ENCODE assay signal across 18 mouse cellular contexts in genomic region chr11:108249487-108249886, GRCm38 (mm10).
DNase-seq lines count a peak whose midpoint lies in the region; ATAC-seq lines count a peak whose summit lies in the region.
"Had no signal": no experiment of that assay in that cellular context is flagged by ENCODE, and none has a peak within 500 bp of the region (broad histone marks: within the 10 kb centered on the region; RNA-seq: fewer than 3 reads in every experiment).

No protein-coding gene starts in this region.

- no peaks in the 10 kb centered on the region for H3K27me3 ChIP-seq in forebrain, embryonic 14.5 days (replicated peaks; ENCODE audit: control insufficient read depth, insufficient read depth, low read length)
- no peaks in the 10 kb centered on the region for H3K27me3 ChIP-seq in forebrain, embryonic 13.5 days
- no peaks in the 10 kb centered on the region for H3K27me3 ChIP-seq in heart, embryonic 12.5 days (replicated peaks)
- H3K27me3 ChIP-seq: embryonic facial prominence, embryonic 12.5 days; intestine, embryonic 15.5 days; midbrain, embryonic 12.5 days had no signal

- no peak overlapping the region for H3K4me3 ChIP-seq in forebrain, embryonic 14.5 days (ENCODE audit: low read depth, low read length)
- H3K4me3 ChIP-seq in forebrain, embryonic 13.5 days: no peak overlapping the region
- H3K4me3 ChIP-seq in heart, embryonic 12.5 days: no peak overlapping the region
- H3K4me3 ChIP-seq: embryonic facial prominence, embryonic 12.5 days; hindbrain, embryonic 10.5 days; intestine, embryonic 15.5 days; midbrain, embryonic 12.5 days had no signal

- DNase-seq in forebrain, embryonic 14.5 days (ENCODE audit: low spot score): peak; percentile 42
- peak; percentile 56 for DNase-seq in thymus, postnatal 0 days (ENCODE audit: low spot score)
- no peak for DNase-seq in thymus, adult 18-20 months
- no peak for DNase-seq in adrenal gland, postnatal 25 days
- no peak for DNase-seq in layer of hippocampus, postnatal 10 days (ENCODE audit: low spot score in 2 of 2)
- DNase-seq: adrenal gland, postnatal 36 days; cerebellum, postnatal 25 days; gastrocnemius, postnatal 14 days; kidney, postnatal 10 days; lung, embryonic 14.5 days; right cerebral cortex, postnatal 14 days had no signal

- H3K4me2 ChIP-seq in forebrain, embryonic 14.5 days (ENCODE audit: low read length): no peak overlapping the region
- H3K4me2 ChIP-seq in forebrain, embryonic 13.5 days: no peak overlapping the region
- H3K4me2 ChIP-seq in heart, embryonic 12.5 days: no peak overlapping the region
- H3K4me2 ChIP-seq: embryonic facial prominence, embryonic 12.5 days; intestine, embryonic 15.5 days; lung, embryonic 14.5 days; midbrain, embryonic 12.5 days had no signal

- no peaks in the 10 kb centered on the region for H3K36me3 ChIP-seq in forebrain, embryonic 14.5 days (ENCODE audit: control insufficient read depth, insufficient read depth, low read length)
- no peaks in the 10 kb centered on the region for H3K36me3 ChIP-seq in forebrain, embryonic 13.5 days (ENCODE audit: poor library complexity, severe bottlenecking)
- H3K36me3 ChIP-seq in heart, embryonic 12.5 days: no peaks in the 10 kb centered on the region
- H3K36me3 ChIP-seq: embryonic facial prominence, embryonic 12.5 days; hindbrain, embryonic 10.5 days; intestine, embryonic 15.5 days; midbrain, embryonic 12.5 days had no signal

- no peak overlapping the region for H3K27ac ChIP-seq in forebrain, embryonic 14.5 days (ENCODE audit: low read depth, low read length)
- H3K27ac ChIP-seq in forebrain, embryonic 13.5 days: no peak overlapping the region
- H3K27ac ChIP-seq in heart, embryonic 12.5 days (ENCODE audit: poor library complexity, severe bottlenecking): no peak overlapping the region
- H3K27ac ChIP-seq: embryonic facial prominence, embryonic 12.5 days; hindbrain, embryonic 10.5 days; intestine, embryonic 15.5 days; midbrain, embryonic 12.5 days had no signal

- 68% methylated on average over 5 of the region's 5 CpGs for WGBS in forebrain, embryonic 14.5 days
- WGBS in forebrain, embryonic 13.5 days: 64% methylated on average over 5 of the region's 5 CpGs
- WGBS in heart, embryonic 12.5 days: 58% methylated on average over 5 of the region's 5 CpGs

- H3K9me3 ChIP-seq in forebrain, embryonic 14.5 days (replicated peaks; ENCODE audit: control insufficient read depth, low read length): no peaks in the 10 kb centered on the region
- no peaks in the 10 kb centered on the region for H3K9me3 ChIP-seq in forebrain, embryonic 13.5 days (replicated peaks)
- H3K9me3 ChIP-seq in heart, embryonic 12.5 days (replicated peaks): no peaks in the 10 kb centered on the region
- H3K9me3 ChIP-seq: embryonic facial prominence, embryonic 12.5 days; hindbrain, embryonic 10.5 days; intestine, embryonic 15.5 days; midbrain, embryonic 12.5 days had no signal

- no peaks in the 10 kb centered on the region for H3K4me1 ChIP-seq in forebrain, embryonic 14.5 days (ENCODE audit: control insufficient read depth, insufficient read depth, low read length)
- H3K4me1 ChIP-seq in forebrain, embryonic 13.5 days: peaks cover 5% of the 10 kb centered on the region; the same call in 1 of the 2 replicates
- H3K4me1 ChIP-seq in heart, embryonic 12.5 days (replicated peaks): peaks cover 83% of the 10 kb centered on the region
- H3K4me1 ChIP-seq: midbrain, embryonic 12.5 days had no signal

- ATAC-seq in forebrain, embryonic 14.5 days: no peak
- ATAC-seq in forebrain, embryonic 13.5 days: no peak
- 0 out of 2 replicates have a peak, but pooled peaks have one; percentile 14 for ATAC-seq in megakaryocyte, adult 5-6 weeks (ENCODE audit: poor library complexity, severe bottlenecking)
- no peak for ATAC-seq in heart, embryonic 12.5 days (ENCODE audit: insufficient number of reproducible peaks, low FRiP score)
- ATAC-seq: intestine, embryonic 15.5 days had no signal

- H3K9ac ChIP-seq in forebrain, embryonic 14.5 days (ENCODE audit: low read length): no peak overlapping the region
- H3K9ac ChIP-seq in forebrain, embryonic 13.5 days: no peak overlapping the region
- no peak overlapping the region for H3K9ac ChIP-seq in heart, embryonic 12.5 days
- H3K9ac ChIP-seq: embryonic facial prominence, embryonic 12.5 days; intestine, embryonic 15.5 days; lung, embryonic 14.5 days; midbrain, embryonic 12.5 days had no signal

Comparison
In these comparisons a context has a peak if more than half of its experiments do, and no peak if none do; other contexts are left out.
1. DNase-seq: peak in forebrain, embryonic 14.5 days (single experiment) and thymus, postnatal 0 days (single experiment); none in thymus, adult 18-20 months (0 of 2), adrenal gland, postnatal 25 days (single experiment) and layer of hippocampus, postnatal 10 days (0 of 2).